Mouse (Mus musculus) heart, embryonic 12.5 days (tissue): ENCODE measurements around the gene Klhl25. TPM values are rescaled to one million over a fixed set of nuclear protein-coding genes. Genes with fewer than 3 reads are reported as not detected.
A peak's percentile ranks its signal among the peaks of the same experiment; 100 is the strongest.
"Not testable (repeated sequence)": the region's sequence is repeated elsewhere in the genome, so short reads cannot be mapped to it uniquely, and the experiment has no call there.

Experiments used
- ATAC-seq: fragments of 200-750 bp; cut with Nextera tagmentation; 2 replicates; pipeline ENCODE4 v1.8.0; 2017; ENCODE audit warnings: moderate TSS enrichment, moderate library complexity; ENCODE audit not compliant: insufficient number of reproducible peaks, low FRiP score
- H3K27ac ChIP-seq: fragments of 300-500 bp; sonication (generic); 2 replicates; pipeline ENCODE4 v1.5.1; 2016; ENCODE audit warnings: mild to moderate bottlenecking, moderate library complexity; ENCODE audit not compliant: poor library complexity, severe bottlenecking
- H3K27me3 ChIP-seq: fragments of 300-500 bp; sonication (generic); replicated peaks from 2 replicates; pipeline ENCODE4 v1.6.1; 2016; ENCODE audit warnings: mild to moderate bottlenecking, moderate library complexity
- H3K36me3 ChIP-seq: fragments of 300-500 bp; sonication (generic); 2 replicates; pipeline ENCODE4 v1.6.1; 2016; ENCODE audit warnings: mild to moderate bottlenecking, moderate library complexity
- H3K4me1 ChIP-seq: fragments of 300-500 bp; sonication (generic); replicated peaks from 2 replicates; pipeline ENCODE4 v1.6.1; 2016; ENCODE audit warnings: mild to moderate bottlenecking
- H3K4me2 ChIP-seq: fragments of 300-500 bp; sonication (generic); 2 replicates; pipeline ENCODE4 v1.6.1; 2016; ENCODE audit warnings: mild to moderate bottlenecking, moderate library complexity
- H3K4me3 ChIP-seq: fragments of 300-500 bp; sonication (generic); 2 replicates; pipeline ENCODE4 v1.5.1; 2016; ENCODE audit warnings: mild to moderate bottlenecking
- H3K9ac ChIP-seq: fragments of 300-500 bp; sonication (generic); 2 replicates; pipeline ENCODE4 v1.6.1; 2016; ENCODE audit warnings: mild to moderate bottlenecking, moderate library complexity
- H3K9me3 ChIP-seq: fragments of 300-500 bp; sonication (generic); replicated peaks from 2 replicates; pipeline ENCODE4 v1.6.1; 2016; ENCODE audit warnings: mild to moderate bottlenecking, moderate library complexity
- WGBS: fragments of 180-500 bp; shearing (Covaris S2); methylation state at CpG from one replicate; pipeline ENCODE4 v1.1.7; 2016; 5-methylcytosine and 5-hydroxymethylcytosine counted together
- polyA plus RNA-seq: library from polyadenylated mRNA; unstranded; fragments of >200 nt; fragmentation: Nextera tagmentation; extraction: Ambion mirVana; gene quantifications from 2 replicates; pipeline ENCODE4 v1.2.1, GENCODE M21; 2016

Klhl25 gene
- polyA plus RNA-seq, 1 experiment from 2014 or later = 12.0 TPM

DNA sequence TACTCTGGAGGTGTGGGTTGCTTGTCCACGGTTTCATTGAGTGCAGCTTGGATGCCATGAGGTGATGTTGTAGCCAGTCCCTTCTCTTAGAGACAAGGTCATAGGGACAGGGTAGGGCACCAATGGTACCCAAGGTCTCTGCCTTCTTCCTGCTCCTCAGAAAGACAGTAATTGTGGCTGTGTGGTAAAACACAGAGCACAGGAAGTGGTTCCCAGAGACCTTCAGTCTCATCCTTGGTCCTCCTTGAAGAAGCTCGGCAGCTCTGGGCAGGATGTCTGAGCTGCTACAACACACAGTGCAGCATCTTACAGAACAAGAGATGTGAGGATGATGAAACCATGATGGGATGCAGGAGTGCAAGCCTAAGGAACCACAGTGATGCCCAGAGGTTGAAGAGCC lies 31.3 kb downstream of the Klhl25 start:
- H3K9me3 ChIP-seq, ATAC-seq: not testable (repeated sequence)
- 82% methylated on average over 2 of the region's 2 CpGs for WGBS

DNA sequence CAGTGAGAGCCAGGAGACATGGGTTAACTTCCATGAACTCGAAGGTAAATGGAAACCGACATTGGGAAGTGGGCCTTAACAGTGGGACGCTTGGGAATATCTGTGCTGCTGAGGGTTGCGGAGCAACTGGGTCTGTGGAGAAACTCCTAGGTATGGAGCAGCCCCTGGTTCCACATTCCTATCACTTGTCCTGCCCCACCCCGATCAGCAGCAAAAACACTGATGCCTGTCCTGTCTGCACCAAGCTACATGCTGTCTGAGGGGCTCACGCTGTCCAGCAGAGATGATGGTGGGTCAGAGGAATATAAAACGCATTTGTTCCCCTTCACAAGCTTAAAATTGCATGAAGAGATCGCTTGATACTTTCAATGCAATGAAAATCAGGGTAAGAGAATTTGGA lies 32.1 kb downstream of the Klhl25 start:
- Histone ChIP-seq H3K4me3 (no peak overlapping the region), H3K4me1 (peaks cover 4% of the 10 kb centered on the region), H3K9ac (no peak overlapping the region), H3K27ac (no peak overlapping the region), H3K9me3 (no peaks in the 10 kb centered on the region), H3K36me3 (0 out of 2 replicates have a peak, but pooled peaks cover under 1% of the 10 kb centered on the region), H3K27me3 (no peaks in the 10 kb centered on the region), H3K4me2 (peak overlapping the region; percentile 26)
- WGBS = 57% methylated on average over 8 of the region's 8 CpGs
- no peak for ATAC-seq

More for the DNA sequence above, 31.3 kb downstream of the Klhl25 start:
- not testable (repeated sequence) for H3K4me3 ChIP-seq, H3K36me3 ChIP-seq, H3K4me2 ChIP-seq, H3K27me3 ChIP-seq, H3K4me1 ChIP-seq, H3K9ac ChIP-seq, H3K27ac ChIP-seq

DNA sequence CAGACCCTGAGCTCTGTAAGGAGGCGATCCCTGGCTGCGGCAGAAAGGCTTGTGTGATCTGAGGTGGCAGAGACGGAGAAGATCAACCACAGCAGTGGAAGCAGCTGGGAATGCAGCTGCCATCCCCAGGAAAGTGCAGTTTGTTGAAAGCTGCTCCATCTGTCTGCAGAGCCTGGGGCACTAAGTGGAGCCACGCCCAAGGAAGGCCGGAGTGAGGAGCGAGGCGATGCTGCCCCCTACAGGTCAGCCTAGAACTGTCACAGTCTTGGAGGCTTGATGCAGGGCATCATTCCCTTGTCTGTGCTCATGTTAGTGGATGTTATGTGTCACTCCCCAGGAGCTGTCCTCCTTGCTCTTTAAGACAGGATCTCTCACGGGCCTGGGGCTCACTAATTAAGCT lies 32.5 kb downstream of the Klhl25 start:
- H3K36me3 ChIP-seq = no peaks in the 10 kb centered on the region
- no peaks in the 10 kb centered on the region for H3K9me3 ChIP-seq
- no peak overlapping the region for H3K27ac ChIP-seq
- peak; percentile 72 for ATAC-seq
- peaks cover 4% of the 10 kb centered on the region for H3K4me1 ChIP-seq
- WGBS = 2% methylated on average over 8 of the region's 8 CpGs
- H3K4me3 ChIP-seq = no peak overlapping the region
- no peak overlapping the region for H3K9ac ChIP-seq
- H3K4me2 ChIP-seq = peak overlapping the region; percentile 26
- no peaks in the 10 kb centered on the region for H3K27me3 ChIP-seq

DNA sequence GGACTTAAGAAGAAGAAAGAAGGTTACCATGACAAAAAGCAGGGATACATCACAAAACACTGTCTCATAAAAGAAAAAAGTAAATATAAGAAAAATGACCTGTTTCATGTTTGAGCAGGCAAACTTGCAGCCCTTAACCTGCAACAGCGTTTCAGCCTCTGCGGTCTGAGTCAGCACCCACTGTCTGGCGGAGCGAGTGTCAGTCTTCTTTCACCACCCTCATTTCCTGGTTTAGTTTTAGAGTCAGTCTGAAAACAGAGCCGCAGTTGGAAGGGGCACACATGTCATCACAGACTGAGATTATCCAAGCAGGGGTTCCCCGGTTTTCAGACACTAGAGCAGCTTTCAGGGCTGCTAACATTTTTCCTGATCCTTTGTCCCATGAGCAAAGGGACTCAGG lies 33.3 kb downstream of the Klhl25 start:
- no peaks in the 10 kb centered on the region for H3K36me3 ChIP-seq
- no peak overlapping the region for H3K4me2 ChIP-seq
- WGBS = 33% methylated on average over 6 of the region's 6 CpGs
- H3K9me3 ChIP-seq = no peaks in the 10 kb centered on the region
- ATAC-seq = no peak
- H3K27me3 ChIP-seq = no peaks in the 10 kb centered on the region
- H3K9ac ChIP-seq = no peak overlapping the region
- no peak overlapping the region for H3K4me3 ChIP-seq
- H3K27ac ChIP-seq = no peak overlapping the region
- peaks cover 4% of the 10 kb centered on the region for H3K4me1 ChIP-seq

DNA sequence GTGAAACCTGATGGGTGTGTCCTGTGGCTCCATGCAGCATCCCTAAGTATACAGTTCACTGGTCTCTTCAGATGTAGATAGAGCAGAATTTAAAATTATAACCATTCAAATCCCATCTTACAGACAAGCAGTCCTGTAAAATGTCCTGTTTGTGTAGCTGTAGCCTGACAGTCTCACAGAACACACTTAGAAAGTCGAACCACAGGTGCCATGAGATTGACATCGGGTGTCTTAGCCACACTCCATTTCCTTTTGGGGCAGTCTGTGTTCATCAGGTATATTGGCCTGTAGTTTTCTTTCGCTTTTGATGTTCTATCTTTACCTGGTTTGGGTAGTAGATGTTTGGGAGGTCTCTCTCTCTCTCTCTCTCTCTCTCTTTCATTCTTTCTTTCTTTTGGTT lies 33.7 kb downstream of the Klhl25 start:
- Histone ChIP-seq H3K9ac (no peak overlapping the region), H3K27ac (no peak overlapping the region), H3K27me3 (no peaks in the 10 kb centered on the region), H3K4me1 (peaks cover 4% of the 10 kb centered on the region), H3K4me3 (no peak overlapping the region), H3K9me3 (no peaks in the 10 kb centered on the region), H3K36me3 (no peaks in the 10 kb centered on the region), H3K4me2 (no peak overlapping the region)
- 63% methylated on average over 3 of the region's 3 CpGs for WGBS
- no peak for ATAC-seq

DNA sequence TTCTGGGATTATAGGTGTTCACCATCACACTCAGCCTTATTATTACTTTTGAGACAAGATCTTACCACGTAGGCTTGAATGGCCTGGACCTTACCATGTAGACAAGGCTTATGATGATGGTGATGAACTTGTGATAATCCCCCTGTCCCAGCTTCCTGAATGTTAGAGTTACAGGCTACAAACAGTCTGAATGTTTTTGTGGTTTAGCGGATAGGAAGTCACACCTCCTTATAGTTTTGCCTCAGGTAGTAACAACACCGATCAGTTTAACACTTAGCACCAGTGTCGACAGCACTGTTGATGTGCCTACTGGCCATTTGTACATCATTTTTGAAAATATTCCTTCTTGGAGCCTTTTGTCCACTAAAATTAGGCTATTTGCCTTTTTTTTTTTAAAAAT lies 43.4 kb downstream of the Klhl25 start:
- no peaks in the 10 kb centered on the region for H3K9me3 ChIP-seq
- no peak overlapping the region for H3K27ac ChIP-seq
- H3K9ac ChIP-seq = no peak overlapping the region
- H3K36me3 ChIP-seq = no peaks in the 10 kb centered on the region
- no peak overlapping the region for H3K4me3 ChIP-seq
- WGBS = 82% methylated on average over 4 of the region's 4 CpGs
- ATAC-seq = no peak
- H3K4me2 ChIP-seq = no peak overlapping the region
- no peaks in the 10 kb centered on the region for H3K27me3 ChIP-seq
- H3K4me1 ChIP-seq = no peaks in the 10 kb centered on the region

DNA sequence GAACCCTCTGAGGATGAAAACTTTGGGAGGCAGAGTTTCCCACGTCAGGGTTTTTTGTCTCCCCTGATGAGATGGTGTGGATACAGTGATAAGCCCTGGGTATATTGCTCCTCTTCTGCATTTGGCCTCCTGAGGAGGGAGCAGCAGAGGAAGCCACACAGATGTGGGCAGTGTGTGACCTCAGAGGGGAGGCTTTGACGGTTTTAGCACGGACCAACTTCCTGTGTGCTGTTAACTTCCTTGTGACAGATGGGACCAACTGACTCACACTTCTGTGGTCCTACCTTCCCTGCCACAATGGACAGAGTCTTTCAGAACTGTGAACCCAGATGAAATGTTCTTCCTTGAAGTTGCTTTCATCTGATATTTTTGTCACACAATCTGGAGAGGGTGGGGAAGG lies 44.6 kb downstream of the Klhl25 start:
- Histone ChIP-seq H3K9ac (no peak overlapping the region), H3K4me1 (no peaks in the 10 kb centered on the region), H3K36me3 (no peaks in the 10 kb centered on the region), H3K27ac (no peak overlapping the region), H3K9me3 (no peaks in the 10 kb centered on the region), H3K4me3 (no peak overlapping the region), H3K27me3 (no peaks in the 10 kb centered on the region), H3K4me2 (no peak overlapping the region)
- WGBS = 61% methylated on average over 3 of the region's 3 CpGs
- ATAC-seq = no peak

DNA sequence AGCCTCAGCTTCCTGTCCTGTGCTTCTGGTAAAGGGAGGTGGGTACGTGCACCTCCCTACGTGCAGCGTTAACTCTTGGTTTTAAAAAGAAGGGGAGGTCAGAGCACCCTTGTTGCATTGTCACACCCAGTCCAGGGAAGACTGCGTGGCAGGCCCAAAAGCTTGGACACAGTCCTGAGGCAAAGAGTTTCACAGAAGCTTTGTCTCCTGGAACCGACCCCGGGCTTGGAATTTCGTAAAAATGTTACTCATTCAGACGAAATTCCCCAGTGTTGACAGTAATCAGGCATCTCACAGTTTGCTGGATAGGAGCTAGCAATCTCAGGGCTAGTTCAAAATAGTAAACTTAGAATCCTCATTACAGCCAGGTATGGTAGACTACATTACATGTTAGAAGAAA lies 45.6 kb downstream of the Klhl25 start:
- no peaks in the 10 kb centered on the region for H3K4me1 ChIP-seq
- no peaks in the 10 kb centered on the region for H3K36me3 ChIP-seq
- H3K9ac ChIP-seq = no peak overlapping the region
- WGBS = 78% methylated on average over 8 of the region's 8 CpGs
- H3K4me3 ChIP-seq = no peak overlapping the region
- H3K9me3 ChIP-seq = no peaks in the 10 kb centered on the region
- no peak overlapping the region for H3K4me2 ChIP-seq
- ATAC-seq = no peak
- H3K27ac ChIP-seq = no peak overlapping the region
- no peaks in the 10 kb centered on the region for H3K27me3 ChIP-seq

DNA sequence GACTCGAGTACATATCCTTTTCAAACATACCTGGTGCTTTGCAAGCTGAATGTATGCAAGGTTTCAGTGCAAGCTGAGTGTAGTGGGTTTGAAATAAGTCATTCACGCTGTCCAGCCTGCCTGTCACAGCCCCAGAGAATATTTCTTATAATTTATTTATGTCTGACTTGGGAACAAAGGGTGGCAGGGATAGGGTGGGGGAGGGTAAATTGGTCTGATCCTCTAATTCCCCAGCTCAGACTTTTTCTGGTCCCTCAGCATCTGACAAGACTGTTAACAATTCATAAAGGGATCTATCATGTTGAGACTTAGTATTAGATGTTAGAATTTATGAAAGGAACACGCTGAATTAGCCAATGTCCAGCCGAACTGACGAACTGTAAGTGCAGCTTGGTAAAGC lies 48.9 kb downstream of the Klhl25 start:
- H3K9ac ChIP-seq = no peak overlapping the region
- WGBS = 82% methylated on average over 5 of the region's 5 CpGs
- H3K9me3 ChIP-seq = no peaks in the 10 kb centered on the region
- no peaks in the 10 kb centered on the region for H3K27me3 ChIP-seq
- H3K27ac ChIP-seq = no peak overlapping the region
- no peak for ATAC-seq
- H3K4me2 ChIP-seq = no peak overlapping the region
- H3K4me1 ChIP-seq = peaks cover 9% of the 10 kb centered on the region; the same call in 1 of the 2 replicates
- H3K4me3 ChIP-seq = no peak overlapping the region
- no peaks in the 10 kb centered on the region for H3K36me3 ChIP-seq

DNA sequence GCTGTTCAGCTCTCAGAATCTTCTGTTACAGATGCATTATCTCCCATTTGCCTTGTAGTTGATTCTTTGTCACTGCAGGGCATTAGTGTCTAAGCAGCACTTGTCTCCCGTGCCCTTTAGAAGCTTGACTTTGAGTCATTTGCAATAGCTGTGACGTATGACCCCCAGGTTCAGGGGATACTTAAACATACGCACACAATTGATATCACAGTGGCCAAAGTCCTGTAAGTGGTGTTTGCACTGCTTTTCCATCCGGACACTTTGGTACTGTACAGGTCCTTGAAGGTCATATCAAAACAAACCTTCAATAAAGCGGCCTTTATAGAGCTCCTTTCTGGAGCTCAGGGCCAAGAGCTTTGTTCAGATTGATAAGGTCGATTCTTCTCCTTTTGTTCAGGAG lies 51.0 kb downstream of the Klhl25 start:
- Histone ChIP-seq H3K9ac (no peak overlapping the region), H3K36me3 (no peaks in the 10 kb centered on the region), H3K9me3 (no peaks in the 10 kb centered on the region), H3K4me2 (no peak overlapping the region), H3K27ac (no peak overlapping the region), H3K4me3 (no peak overlapping the region), H3K4me1 (peaks cover 9% of the 10 kb centered on the region; the same call in 1 of the 2 replicates), H3K27me3 (no peaks in the 10 kb centered on the region)
- WGBS = 61% methylated on average over 6 of the region's 6 CpGs
- ATAC-seq = no peak

DNA sequence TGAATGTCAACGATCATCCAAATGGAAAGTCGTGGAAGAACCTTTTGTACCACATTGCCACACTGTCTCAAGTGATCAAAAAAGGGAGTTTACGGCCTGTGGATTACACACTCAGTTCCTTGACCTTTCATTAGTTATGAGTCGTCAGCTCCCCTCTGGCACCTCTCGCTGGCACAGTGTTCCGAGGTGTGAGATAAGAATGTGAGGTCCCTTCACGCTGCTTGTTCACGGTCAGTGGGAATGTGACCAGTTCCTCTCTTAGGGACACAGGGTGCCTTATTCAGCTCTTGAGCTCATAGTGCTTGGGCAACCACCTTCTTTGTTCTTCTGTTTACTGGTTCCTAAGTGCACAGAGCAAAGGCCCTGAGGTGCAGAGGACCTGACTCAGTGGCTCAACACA lies 51.4 kb downstream of the Klhl25 start:
- no peaks in the 10 kb centered on the region for H3K36me3 ChIP-seq
- ATAC-seq = no peak
- no peak overlapping the region for H3K4me2 ChIP-seq
- H3K9me3 ChIP-seq = no peaks in the 10 kb centered on the region
- no peak overlapping the region for H3K9ac ChIP-seq
- WGBS = 37% methylated on average over 8 of the region's 8 CpGs
- H3K27me3 ChIP-seq = no peaks in the 10 kb centered on the region
- H3K4me3 ChIP-seq = no peak overlapping the region
- peaks cover 9% of the 10 kb centered on the region; the same call in 1 of the 2 replicates for H3K4me1 ChIP-seq
- H3K27ac ChIP-seq = no peak overlapping the region

DNA sequence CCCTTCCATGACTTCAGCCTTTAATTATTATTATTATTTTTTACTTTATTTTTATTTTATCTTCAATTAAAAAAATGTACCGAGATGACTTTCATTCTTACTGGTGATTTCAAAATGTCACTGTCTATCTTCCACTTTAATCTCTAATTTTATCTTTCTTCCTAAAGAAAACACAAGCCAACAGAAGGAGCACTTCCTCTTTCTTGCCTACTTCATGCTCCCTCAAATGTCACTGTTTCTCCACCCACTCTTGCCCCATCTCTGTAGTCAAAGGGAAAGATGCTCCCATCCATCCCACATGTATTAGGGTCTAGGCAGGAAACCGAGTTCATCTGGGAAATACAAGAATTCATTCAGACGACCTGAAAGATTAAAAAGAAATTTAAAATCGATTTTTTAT lies 51.8 kb downstream of the Klhl25 start:
- H3K27ac ChIP-seq = no peak overlapping the region
- H3K27me3 ChIP-seq = no peaks in the 10 kb centered on the region
- no peaks in the 10 kb centered on the region for H3K9me3 ChIP-seq
- no peak overlapping the region for H3K4me2 ChIP-seq
- H3K4me1 ChIP-seq = peaks cover 9% of the 10 kb centered on the region; the same call in 1 of the 2 replicates
- WGBS = 64% methylated on average over 4 of the region's 4 CpGs
- no peaks in the 10 kb centered on the region for H3K36me3 ChIP-seq
- no peak overlapping the region for H3K4me3 ChIP-seq
- ATAC-seq = no peak
- H3K9ac ChIP-seq = no peak overlapping the region
